Mouse (Mus musculus): ENCODE data around the gene Gm21970. TPM values are rescaled to one million over a fixed set of nuclear protein-coding genes. Genes with fewer than 3 reads are reported as not detected.

Gm21970 gene
- polyA plus RNA-seq, 1 experiment: not detected

- H3K9me3 ChIP-seq: peaks cover 4% of the 10 kb centered on the region
- peaks cover 11% of the 10 kb centered on the region for H3K36me3 ChIP-seq (replicated peaks; ENCODE audit: low read length)
- peak overlapping the region; percentile 95 for H3K4me3 ChIP-seq (replicated peaks)
- H3K27me3 ChIP-seq (replicated peaks): no peaks in the 10 kb centered on the region
- TF ChIP-seq FLI1 (IDR thresholded peaks at IDR 0.05; ENCODE audit: low read length) (peak; percentile 46; the same call in 1 of the 2 replicates), GATA1 (IDR thresholded peaks at IDR 0.05; ENCODE audit: borderline replicate concordance, low read length) (no peak)
- peaks cover 61% of the 10 kb centered on the region for H3K4me1 ChIP-seq
Observed at GRCm38 (mm10) chr16:91464594-91465504, 73.3 kb downstream of the Gm21970 start.

DNA sequence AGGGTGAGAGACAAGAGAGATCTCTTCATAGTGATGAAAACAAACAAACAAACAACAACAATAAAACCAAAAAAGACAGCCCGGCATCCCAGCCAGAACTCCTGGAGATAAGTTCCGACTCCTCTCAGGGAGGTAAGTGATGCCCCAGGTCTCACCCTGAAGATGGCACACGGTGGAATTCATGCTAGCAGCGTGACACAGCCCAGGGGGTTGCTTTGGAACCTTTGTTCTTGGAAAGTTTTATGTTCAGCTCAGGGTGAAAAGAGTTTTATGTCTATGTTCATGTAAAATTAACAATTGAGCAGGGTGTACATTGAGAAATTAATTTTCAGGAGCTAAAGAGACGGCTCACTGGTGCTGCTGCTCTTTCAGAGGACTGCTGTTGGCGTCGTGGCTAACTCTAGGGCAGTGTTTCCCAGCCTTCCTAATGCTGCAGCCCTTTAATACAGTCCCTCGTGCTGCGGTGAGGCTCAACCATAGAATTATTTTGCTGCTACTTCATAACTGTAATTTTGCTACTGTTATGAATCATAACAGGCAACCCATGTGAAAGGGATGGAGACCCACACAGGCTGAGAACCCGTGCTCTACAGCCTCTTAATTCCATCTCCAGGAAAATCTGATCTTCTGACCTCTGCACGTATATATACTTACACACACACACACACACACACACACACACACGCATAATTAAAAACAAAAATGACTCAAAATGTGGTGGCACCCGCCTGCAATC lies 74.2 kb downstream of the Gm21970 start:
- Histone ChIP-seq H3K4me1 (peaks cover 58% of the 10 kb centered on the region), H3K4me3 (replicated peaks) (peak overlapping the region; percentile 95), H3K9me3 (peaks cover 4% of the 10 kb centered on the region), H3K27me3 (replicated peaks) (no peaks in the 10 kb centered on the region), H3K36me3 (replicated peaks; ENCODE audit: low read length) (peaks cover 16% of the 10 kb centered on the region)
- TF ChIP-seq GATA1 (IDR thresholded peaks at IDR 0.05; ENCODE audit: borderline replicate concordance, low read length): no peak
- no peak for TF ChIP-seq FLI1 (IDR thresholded peaks at IDR 0.05; ENCODE audit: low read length)

DNA sequence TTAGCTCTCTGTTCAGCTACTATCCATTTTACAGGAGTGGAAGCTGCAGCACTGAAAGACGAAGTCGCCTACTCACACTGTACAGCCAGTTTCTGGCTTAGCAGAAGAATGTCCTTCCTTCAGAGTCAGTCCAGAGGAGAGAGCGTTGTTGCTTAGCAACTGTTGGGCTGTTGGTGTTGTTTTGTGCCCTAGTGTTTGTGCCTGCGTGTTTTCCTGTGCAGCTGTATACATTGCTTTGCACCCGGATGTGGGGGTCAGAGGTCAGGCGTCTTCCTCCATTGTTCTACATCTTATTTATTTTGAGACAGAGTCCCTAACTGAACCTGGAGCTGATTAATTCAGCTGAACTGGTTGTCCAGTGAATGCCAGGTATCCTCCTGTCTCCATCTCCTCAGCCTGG lies 75.0 kb downstream of the Gm21970 start:
- no peaks in the 10 kb centered on the region for H3K27me3 ChIP-seq (replicated peaks)
- H3K36me3 ChIP-seq (replicated peaks; ENCODE audit: low read length): peaks cover 16% of the 10 kb centered on the region
- no peak overlapping the region for H3K4me3 ChIP-seq (replicated peaks)
- H3K9me3 ChIP-seq: peaks cover 4% of the 10 kb centered on the region
- H3K4me1 ChIP-seq: peaks cover 51% of the 10 kb centered on the region
- TF ChIP-seq GATA1 (IDR thresholded peaks at IDR 0.05; ENCODE audit: borderline replicate concordance, low read length) (no peak), FLI1 (IDR thresholded peaks at IDR 0.05; ENCODE audit: low read length) (no peak)

Other genes starting within 250 kb of the Gm21970 start
- not detected in 2 replicates for gene Olig2, start 166.3 kb upstream of the Gm21970 start, polyA plus RNA-seq (2012; ENCODE audit: insufficient read depth, low replicate concordance)
- not detected in 2 replicates for gene Olig1, start 121.9 kb upstream of the Gm21970 start, polyA plus RNA-seq (2012; ENCODE audit: insufficient read depth, low replicate concordance)
- 45.8 and 47.7 TPM in 2 replicates for gene Ifnar2, start 18.9 kb upstream of the Gm21970 start, polyA plus RNA-seq (2012; ENCODE audit: insufficient read depth, low replicate concordance)
- gene Il10rb, start 14.4 kb downstream of the Gm21970 start, polyA plus RNA-seq (2012; ENCODE audit: insufficient read depth, low replicate concordance): 2.0 and 13.1 TPM in 2 replicates
- 3.8 TPM in 2 replicates for gene Ifnar1, start 93.5 kb downstream of the Gm21970 start, polyA plus RNA-seq (2012; ENCODE audit: insufficient read depth, low replicate concordance)
- 12.5 and 13.8 TPM in 2 replicates for gene Ifngr2, start 155.4 kb downstream of the Gm21970 start, polyA plus RNA-seq (2012; ENCODE audit: insufficient read depth, low replicate concordance)
- 2.6 TPM in 1 of 2 replicates, not detected in the other for gene Tmem50b, start 206.1 kb downstream of the Gm21970 start, polyA plus RNA-seq (2012; ENCODE audit: insufficient read depth, low replicate concordance)
- 0.92 and 3.9 TPM in 2 replicates for gene Dnajc28, start 227.3 kb downstream of the Gm21970 start, polyA plus RNA-seq (2012; ENCODE audit: insufficient read depth, low replicate concordance)

All from megakaryocyte, embryonic 14.5 days (primary cell).